Mouse (Mus musculus): ENCODE results near the gene Chaf1b.

Chaf1b gene

GRCm38 (mm10) chr16:93912808-93913207 is 29.1 kb downstream of the Chaf1b start:
- no peak for DNase-seq (ENCODE audit: low spot score)

- no peak for DNase-seq (ENCODE audit: low spot score)
Observed at GRCm38 (mm10) chr16:93913881-93914576, 30.3 kb downstream of the Chaf1b start.

DNA sequence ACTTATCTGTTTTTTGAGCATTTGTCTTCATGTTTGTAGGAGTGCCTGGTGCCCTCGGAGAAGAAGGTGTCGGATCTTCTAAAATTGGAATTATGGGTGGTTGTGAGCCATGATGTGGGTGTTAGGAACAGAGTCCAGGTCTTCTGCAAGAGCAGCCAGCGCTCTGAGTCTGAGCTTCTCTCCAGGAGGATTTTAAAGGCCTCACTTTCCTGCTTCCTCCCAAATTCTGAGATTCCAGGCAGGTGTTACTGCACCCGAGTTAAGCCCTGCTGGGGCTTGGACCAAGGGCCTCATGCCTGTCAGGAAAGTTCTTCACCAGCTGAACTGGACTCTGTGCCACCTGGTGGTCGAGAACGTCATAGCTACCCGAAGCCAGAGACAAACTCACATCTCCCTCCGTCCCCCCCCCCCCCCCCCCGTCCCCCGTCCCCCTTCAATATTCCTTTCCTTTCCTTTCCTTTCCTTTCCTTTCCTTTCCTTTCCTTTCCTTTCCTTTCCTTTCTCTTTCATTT is 31.7 kb downstream of the Chaf1b start:
- no peak for DNase-seq (ENCODE audit: low spot score)

DNA sequence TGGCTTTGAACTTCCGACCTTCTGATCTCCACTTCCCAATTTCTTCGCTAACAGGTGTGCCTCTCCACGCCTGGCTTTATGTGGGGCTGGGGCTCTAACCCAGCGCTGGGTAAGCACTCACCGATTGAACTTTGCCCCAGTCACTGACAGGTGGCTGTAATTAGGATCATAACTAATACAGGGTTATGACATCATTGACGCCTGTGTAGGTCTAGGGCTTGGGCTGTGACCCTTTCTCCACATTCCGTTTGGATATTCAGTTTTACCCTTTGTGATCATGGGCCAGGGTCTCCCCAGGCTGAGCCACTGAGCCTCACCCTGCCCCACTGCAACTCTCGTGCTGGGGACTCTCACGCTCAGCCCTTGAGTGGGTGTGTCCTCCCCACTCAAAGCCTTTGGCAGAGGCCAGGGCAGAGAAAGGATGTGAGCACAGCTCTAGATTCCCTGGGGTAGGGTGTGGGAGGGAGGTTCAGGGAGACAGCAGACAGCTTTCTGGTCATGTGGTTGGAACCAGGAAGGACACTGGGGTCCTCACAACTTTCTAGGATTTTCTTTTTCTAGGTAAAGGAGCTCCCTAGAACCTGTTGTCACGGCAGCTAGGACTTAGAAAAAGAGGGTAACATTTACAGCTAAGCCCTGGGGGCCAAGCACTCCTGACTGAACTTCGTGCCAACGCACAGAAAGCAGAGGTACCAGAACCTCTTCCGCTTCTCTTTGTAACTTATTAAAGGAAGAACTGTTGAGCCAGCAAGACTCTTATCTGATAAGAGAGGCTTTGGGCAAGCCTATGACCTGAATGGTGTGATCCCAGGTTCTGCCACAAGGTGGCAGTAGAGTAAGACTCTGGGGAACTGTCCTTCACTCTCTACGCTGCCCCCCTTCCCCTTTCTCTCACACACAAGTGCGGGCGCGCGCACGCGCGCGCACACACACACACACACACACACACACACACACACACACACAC is 34.3 kb downstream of the Chaf1b start:
- peak; percentile 69 for DNase-seq (ENCODE audit: low spot score)

- DNase-seq (ENCODE audit: low spot score) = no peak
Observed at GRCm38 (mm10) chr16:93918679-93919060, 35.0 kb downstream of the Chaf1b start.

GRCm38 (mm10) chr16:93919189-93919588 is 35.5 kb downstream of the Chaf1b start:
- no peak for DNase-seq (ENCODE audit: low spot score)

DNA sequence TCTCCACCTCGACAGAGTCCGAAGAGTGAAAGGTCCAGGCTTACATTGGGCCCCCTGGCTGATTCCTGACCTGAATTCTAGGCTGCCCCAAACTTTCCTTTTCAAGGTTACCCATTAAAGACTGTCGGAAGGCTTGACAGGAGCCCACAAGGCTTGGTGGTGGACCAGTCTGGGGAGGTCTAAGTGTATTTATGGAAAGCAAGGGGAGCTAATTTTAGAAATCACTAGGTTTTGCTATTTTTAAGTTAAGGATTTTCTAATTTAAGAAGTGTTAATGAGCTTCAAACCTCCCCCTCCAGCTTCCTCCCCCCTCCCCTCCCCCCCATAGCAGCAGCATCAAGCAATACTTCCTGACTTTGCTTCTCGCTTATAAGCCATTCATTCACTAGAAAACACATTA is 37.0 kb downstream of the Chaf1b start:
- DNase-seq (ENCODE audit: low spot score) = no peak

DNA sequence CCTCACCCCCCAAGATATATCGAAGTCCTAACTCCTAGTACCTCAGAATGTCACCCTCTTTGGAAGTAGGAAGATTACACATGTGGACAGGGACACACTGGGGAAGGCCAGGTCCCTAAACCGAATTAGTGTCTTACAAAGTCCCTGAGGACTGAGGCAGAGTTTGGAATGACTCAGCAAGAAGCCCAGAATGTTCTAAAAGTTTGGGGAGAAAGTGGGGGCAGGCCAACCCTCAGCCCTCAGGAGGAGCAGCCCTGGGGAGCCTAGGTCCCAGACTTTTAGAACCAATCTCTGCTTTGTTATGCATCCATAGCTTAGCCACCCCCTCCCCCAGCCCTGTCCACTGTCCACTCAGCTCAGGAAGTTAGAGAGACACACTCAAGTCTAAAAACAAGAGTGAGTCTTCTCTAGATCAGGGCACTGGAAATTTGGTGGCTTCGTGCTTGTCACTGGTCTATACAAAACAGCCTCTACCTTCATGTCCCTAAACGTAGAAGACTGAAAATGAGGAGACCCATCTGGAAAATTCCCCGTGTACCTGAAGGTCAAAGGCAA is 39.2 kb downstream of the Chaf1b start:
- no peak for DNase-seq (ENCODE audit: low spot score)

GRCm38 (mm10) chr16:93923788-93924187 is 40.1 kb downstream of the Chaf1b start:
- no peak for DNase-seq (ENCODE audit: low spot score)

GRCm38 (mm10) chr16:93925684-93926247 is 42.1 kb downstream of the Chaf1b start:
- no peak for DNase-seq (ENCODE audit: low spot score)

- no peak for DNase-seq (ENCODE audit: low spot score)
Observed at GRCm38 (mm10) chr16:93929370-93930032, 45.8 kb downstream of the Chaf1b start.

GRCm38 (mm10) chr16:93932185-93933168 is 48.8 kb downstream of the Chaf1b start:
- no peak for DNase-seq (ENCODE audit: low spot score)

DNA sequence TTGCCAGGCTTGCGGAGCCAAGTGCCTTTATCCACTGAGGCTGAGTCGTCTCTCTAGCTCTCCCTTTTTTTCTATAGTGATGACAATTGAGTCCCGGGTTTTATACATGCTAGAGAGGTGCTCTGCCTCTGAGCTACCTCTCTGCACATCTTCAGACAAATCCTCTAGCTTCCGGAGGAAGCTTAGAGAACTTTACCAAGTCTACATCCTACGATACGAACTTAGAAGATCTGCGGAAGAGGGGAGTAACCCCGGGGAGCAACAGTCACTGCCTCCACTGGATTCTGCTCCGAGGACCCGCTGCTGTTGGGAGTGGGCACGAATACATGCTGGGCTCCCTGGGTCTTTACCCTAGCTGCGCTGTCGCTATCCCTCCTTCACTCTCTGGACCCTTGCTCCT is 50.9 kb downstream of the Chaf1b start:
- DNase-seq (ENCODE audit: low spot score) = no peak

- no peak for DNase-seq (ENCODE audit: low spot score)
Observed at GRCm38 (mm10) chr16:93935009-93935408, 51.3 kb downstream of the Chaf1b start.

- peak; percentile 47 for DNase-seq (ENCODE audit: low spot score)
Observed at GRCm38 (mm10) chr16:93938400-93938846, 54.7 kb downstream of the Chaf1b start.

- DNase-seq (ENCODE audit: low spot score) = no peak
Observed at GRCm38 (mm10) chr16:93939961-93940360, 56.3 kb downstream of the Chaf1b start.

GRCm38 (mm10) chr16:93941781-93942567 is 58.3 kb downstream of the Chaf1b start:
- no peak for DNase-seq (ENCODE audit: low spot score)

GRCm38 (mm10) chr16:93942796-93943502 is 59.2 kb downstream of the Chaf1b start:
- no peak for DNase-seq (ENCODE audit: low spot score)

- no peak for DNase-seq (ENCODE audit: low spot score)
Observed at GRCm38 (mm10) chr16:93944301-93944700, 60.6 kb downstream of the Chaf1b start.

Measured in layer of hippocampus, adult 9-10 months (tissue).